Mouse (Mus musculus) C3H10T1/2 (cell line): ENCODE measurements around the gene Rpl32. TPM values are rescaled to one million over a fixed set of nuclear protein-coding genes. Genes with fewer than 3 reads are reported as not detected.

ENCODE experiments used
- polyA plus RNA-seq, 2 experiments: library from polyadenylated mRNA; unstranded; fragments of >200 nt; fragmentation: generic; extraction: Trizol; gene quantifications; one replicate each; pipeline ENCODE4 v1.2.1; 2012; ENCODE audit warnings: missing spikeins in 2 of 2

The Rpl32 gene
- 1,000 to 10,000 TPM; 6,992 to 7,807 TPM for polyA plus RNA-seq

DNA sequence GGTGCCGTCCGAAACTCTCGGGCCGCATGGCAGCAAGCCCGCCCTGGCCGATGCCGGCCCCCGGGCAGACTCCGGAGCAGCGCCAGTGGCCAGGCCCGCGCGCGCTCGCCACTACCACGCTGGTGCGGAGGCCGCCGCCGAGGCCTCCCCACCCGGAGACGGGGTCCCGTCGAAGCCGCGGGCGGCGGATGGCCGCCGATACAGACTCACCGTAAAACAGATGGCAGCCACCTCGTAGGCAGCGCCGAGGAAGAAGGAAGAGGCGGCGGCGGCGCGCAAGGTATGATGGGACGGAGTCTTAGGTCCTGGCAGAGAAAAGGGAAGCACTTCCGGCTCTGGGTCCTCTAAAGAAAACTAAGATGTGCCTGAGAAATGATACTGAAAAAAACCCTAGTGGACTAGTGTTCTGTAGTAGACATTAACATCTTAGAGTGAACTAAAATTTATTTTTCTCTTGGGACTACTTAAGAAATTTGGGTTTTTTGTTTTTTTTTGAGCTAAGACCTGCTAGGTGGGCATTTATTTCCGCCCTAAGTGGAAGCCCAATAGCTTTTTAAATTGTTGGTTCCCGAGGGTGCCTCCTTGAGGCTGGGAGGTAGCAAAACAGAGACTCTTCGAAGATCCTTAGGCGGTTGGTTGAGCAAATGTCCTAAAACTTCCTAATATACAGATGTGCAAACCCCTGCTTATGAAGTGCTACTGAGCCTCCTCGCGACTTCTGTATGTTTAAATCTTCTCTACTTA, at the start of gene Rpl32:
Rpl32 (minus strand) TSS at position 260 of the 744 bp plus-strand sequence.

GRCm38 (mm10) chr6:115853091-115853813, 44.7 kb upstream of the Rpl32 start, which contains the start of the genes Mbd4 and Ift122:
Mbd4 (minus strand) TSS chr6:115853371.
Ift122 (plus strand) TSS chr6:115853470.

GRCm38 (mm10) chr6:115838161-115838597, 29.6 kb upstream of the Rpl32 start, which contains the start of gene Efcab12:
Efcab12 (minus strand) TSS chr6:115838412.

GRCm38 (mm10) chr6:115774501-115774921, 34.0 kb downstream of the Rpl32 start, which contains the start of gene Cand2:
Cand2 (plus strand) TSS chr6:115774538.

GRCm38 (mm10) chr6:115761995-115762756, 46.4 kb downstream of the Rpl32 start, which contains the start of gene Tmem40:
Tmem40 (minus strand) TSS chr6:115762410.

Other genes with a start within 250 kb of the Rpl32 start
- under 1 TPM in 1 of 2 experiments, not detected in 1; 0.07 TPM for gene Mkrn2os, start 216.2 kb downstream of the Rpl32 start, polyA plus RNA-seq
- gene Mkrn2, start 206.8 kb downstream of the Rpl32 start, polyA plus RNA-seq: 1 to 10 TPM; 3.3 to 9.9 TPM
- 10 to 100 TPM; 22.8 to 56.6 TPM for gene Raf1, start 132.1 kb downstream of the Rpl32 start, polyA plus RNA-seq
- under 1 TPM in 1 of 2 experiments, not detected in 1; 0.06 TPM for gene Tmem40, start 46.3 kb downstream of the Rpl32 start, polyA plus RNA-seq
- gene Cand2, start 34.2 kb downstream of the Rpl32 start, polyA plus RNA-seq: 1 to 10 TPM in 1 of 2 experiments, under 1 TPM in 1; 0.88 to 3.7 TPM
- under 1 TPM in 1 of 2 experiments, not detected in 1; 0.02 TPM for gene Efcab12, start 29.7 kb upstream of the Rpl32 start, polyA plus RNA-seq
- 1 to 10 TPM in 1 of 2 experiments, under 1 TPM in 1; 0.18 to 1.3 TPM for gene Mbd4, start 44.6 kb upstream of the Rpl32 start, polyA plus RNA-seq
- 10 to 100 TPM in 1 of 2 experiments, 1 to 10 TPM in 1; 8.1 to 36.0 TPM for gene Ift122, start 44.7 kb upstream of the Rpl32 start, polyA plus RNA-seq
- gene Rho, start 123.0 kb upstream of the Rpl32 start, polyA plus RNA-seq: under 1 TPM; 0.04 to 0.58 TPM
- not detected for gene H1foo, start 136.2 kb upstream of the Rpl32 start, polyA plus RNA-seq
- 10 to 100 TPM; 10.3 to 76.4 TPM for gene Plxnd1, start 186.3 kb upstream of the Rpl32 start, polyA plus RNA-seq